ENCODE assay signal across 10 mouse cellular contexts in genomic region chr9:78021256-78021655, GRCm38 (mm10). TPM values are rescaled to one million over a fixed set of nuclear protein-coding genes. Genes with fewer than 3 reads are reported as not detected.
DNase-seq lines count a peak whose midpoint lies in the region; ATAC-seq and TF ChIP-seq lines count a peak whose summit lies in the region.
"Had no signal": no experiment of that assay in that cellular context is flagged by ENCODE, and none has a peak within 500 bp of the region (broad histone marks: within the 10 kb centered on the region; RNA-seq: fewer than 3 reads in every experiment).

No protein-coding gene starts in this region.

- TF ChIP-seq CTCF in brain, embryonic 14.5 days (IDR thresholded peaks at IDR 0.05; ENCODE audit: borderline replicate concordance, extremely low read depth, insufficient read depth, insufficient read length), result no peak
- TF ChIP-seq CTCF in thymus, adult 2 months (IDR thresholded peaks at IDR 0.05; ENCODE audit: borderline replicate concordance, control insufficient read depth, extremely low read depth, insufficient read depth, low read length, poor library complexity), result no peak

- WGBS in heart, embryonic 10.5 days, result 31% methylated on average over 9 of the region's 9 CpGs
- 12% methylated on average over 9 of the region's 9 CpGs for WGBS in neural tube, embryonic 11.5 days
- 82% methylated on average over 9 of the region's 9 CpGs for WGBS in thymus, adult 2 months

- no peaks in the 10 kb centered on the region for H3K27me3 ChIP-seq in heart, embryonic 10.5 days (ENCODE audit: insufficient read depth, poor library complexity, severe bottlenecking)
- no peaks in the 10 kb centered on the region for H3K27me3 ChIP-seq in neural tube, embryonic 11.5 days (ENCODE audit: control insufficient read depth, insufficient read depth, low read length)
- no peaks in the 10 kb centered on the region for H3K27me3 ChIP-seq in thymus, adult 2 months (ENCODE audit: control insufficient read depth, insufficient read depth, low read length)

- H3K27ac ChIP-seq in heart, embryonic 10.5 days, result peak overlapping the region; percentile 75
- H3K27ac ChIP-seq in neural tube, embryonic 11.5 days (ENCODE audit: low read depth, low read length), result no peak overlapping the region
- H3K27ac ChIP-seq in thymus, adult 2 months (ENCODE audit: control insufficient read depth, insufficient read depth, low read length), result no peak overlapping the region

- no peak overlapping the region for H3K9ac ChIP-seq in neural tube, embryonic 11.5 days (ENCODE audit: low read length)

- peaks cover 34% of the 10 kb centered on the region for H3K4me1 ChIP-seq in heart, embryonic 10.5 days
- H3K4me1 ChIP-seq in neural tube, embryonic 11.5 days (ENCODE audit: control insufficient read depth, insufficient read depth, low read length), result 0 out of 2 replicates have a peak, but pooled peaks cover 3% of the 10 kb centered on the region
- H3K4me1 ChIP-seq in thymus, adult 2 months (replicated peaks; ENCODE audit: control insufficient read depth, insufficient read depth, low read length), result no peaks in the 10 kb centered on the region; the same call in 1 of the 2 replicates

- TF ChIP-seq POLR2A in brain, embryonic 14.5 days (IDR thresholded peaks at IDR 0.05; ENCODE audit: borderline replicate concordance, extremely low read depth, insufficient read depth, insufficient read length, poor library complexity, severe bottlenecking), result no peak
- TF ChIP-seq POLR2A in thymus, adult 2 months (IDR thresholded peaks at IDR 0.05; ENCODE audit: control insufficient read depth, extremely low read depth, insufficient read depth, low read length, poor library complexity), result no peak

- H3K36me3 ChIP-seq in heart, embryonic 10.5 days, result no peaks in the 10 kb centered on the region
- no peaks in the 10 kb centered on the region for H3K36me3 ChIP-seq in neural tube, embryonic 11.5 days (ENCODE audit: control insufficient read depth, insufficient read depth, low read length)
- H3K36me3 ChIP-seq in thymus, adult 2 months (ENCODE audit: control insufficient read depth, insufficient read depth, low read length), result no peaks in the 10 kb centered on the region

- H3K9me3 ChIP-seq in heart, embryonic 10.5 days, result no peaks in the 10 kb centered on the region
- no peaks in the 10 kb centered on the region for H3K9me3 ChIP-seq in neural tube, embryonic 11.5 days (ENCODE audit: control insufficient read depth, low read length)

- ATAC-seq in neural tube, embryonic 11.5 days (ENCODE audit: insufficient read depth, low FRiP score, low TSS enrichment), result peak; percentile 74

- intact Hi-C loops in left cerebral cortex, postnatal 25 days (cut with DNase I), result no loop called here

- H3K4me2 ChIP-seq in neural tube, embryonic 11.5 days (ENCODE audit: low read depth), result no peak overlapping the region

- DNase-seq in heart, embryonic 10.5 days (ENCODE audit: low spot score), result peak; percentile 80
- no peak for DNase-seq in heart, adult 8-10 months (ENCODE audit: low spot score)
- DNase-seq in brain, embryonic 14.5 days (ENCODE audit: low read depth), result peak; percentile 48
- DNase-seq in kidney, adult 18-20 months, result peak; percentile 49
- peak; percentile 51 for DNase-seq in neural tube, embryonic 11.5 days (ENCODE audit: low spot score)
- no peak for DNase-seq in thymus, postnatal 25 days
- DNase-seq in thymus, adult 2 months, result no peak
- no peak for DNase-seq in left cerebral cortex, postnatal 25 days (ENCODE audit: low spot score in 2 of 2)
- DNase-seq: right cerebral cortex, postnatal 25 days had no signal

- no peak overlapping the region for H3K4me3 ChIP-seq in heart, embryonic 10.5 days
- H3K4me3 ChIP-seq in neural tube, embryonic 11.5 days (ENCODE audit: low read depth, low read length), result no peak overlapping the region
- H3K4me3 ChIP-seq in thymus, adult 2 months (ENCODE audit: control insufficient read depth, insufficient read depth, low read length), result no peak overlapping the region

RNA-seq across cellular contexts. Expression of gene Gcm1, which starts 30.5 kb away (rescaled TPM):
- polyA plus RNA-seq in heart, embryonic 10.5 days (2016; fragmentation: Nextera tagmentation; extraction: Ambion mirVana), result 0.09 TPM in 1 of 2 replicates, not detected in the other
- total RNA-seq in heart, adult 8-10 months (2022), result not detected
- polyA plus RNA-seq in brain, embryonic 14.5 days (2012; rRNA removed), result not detected in 2 replicates
- polyA plus RNA-seq in neural tube, embryonic 11.5 days (2014; fragmentation: Nextera tagmentation; extraction: Ambion mirVana), result not detected in 2 replicates
- 0.20 TPM in 1 of 2 replicates, not detected in the other for polyA plus RNA-seq in thymus, adult 2 months (2012; rRNA removed)
- total RNA-seq in left cerebral cortex, postnatal 25 days (2021), result not detected
- total RNA-seq: liver, adult 2 months had no signal
- polyA plus RNA-seq: liver, adult 2 months had no signal

Comparison
In these comparisons a context has a peak if more than half of its experiments do, and no peak if none do; other contexts are left out.
1. DNase-seq: peak in heart, embryonic 10.5 days (single experiment), brain, embryonic 14.5 days (single experiment), kidney, adult 18-20 months (single experiment) and neural tube, embryonic 11.5 days (single experiment); none in heart, adult 8-10 months (single experiment), thymus, postnatal 25 days (single experiment), thymus, adult 2 months (single experiment) and left cerebral cortex, postnatal 25 days (0 of 2).